Mouse (Mus musculus) limb, embryonic 14.5 days (tissue): ENCODE data around the gene Prkg2. TPM values are rescaled to one million over a fixed set of nuclear protein-coding genes. Genes with fewer than 3 reads are reported as not detected.

Source experiments
- ATAC-seq: fragments of 200-750 bp; cut with Nextera tagmentation; 2 replicates; pipeline ENCODE4 v1.8.0; 2017; ENCODE audit warnings: low read depth, moderate number of reproducible peaks, moderate TSS enrichment; ENCODE audit not compliant: low FRiP score
- DNase-seq: peaks from one replicate; pipeline ENCODE4 v3.0.0-alpha.2; 2015; ENCODE audit warnings: low spot score
- H3K27ac ChIP-seq: fragments of 300-500 bp; sonication (generic); replicated peaks from 2 replicates; pipeline ENCODE4 v1.5.1; 2014; ENCODE audit warnings: low read depth, mild to moderate bottlenecking, low read length, moderate library complexity, mixed read lengths
- H3K27me3 ChIP-seq: fragments of 300-500 bp; sonication (generic); 2 replicates; pipeline ENCODE4 v1.6.1; 2014; ENCODE audit warnings: low read length, mixed read lengths; ENCODE audit not compliant: control insufficient read depth, insufficient read depth
- H3K36me3 ChIP-seq: fragments of 300-500 bp; sonication (generic); 2 replicates; pipeline ENCODE4 v1.6.1; 2014; ENCODE audit warnings: mild to moderate bottlenecking, low read length, moderate library complexity, mixed read lengths; ENCODE audit not compliant: control insufficient read depth, insufficient read depth
- H3K4me1 ChIP-seq: fragments of 300-500 bp; sonication (generic); 2 replicates; pipeline ENCODE4 v1.6.1; 2014; ENCODE audit warnings: antibody characterized with exemption, low read length, mixed read lengths; ENCODE audit not compliant: control insufficient read depth, insufficient read depth
- H3K4me2 ChIP-seq: fragments of 300-500 bp; sonication (generic); replicated peaks from 2 replicates; pipeline ENCODE4 v1.6.1; 2014; ENCODE audit warnings: low read depth, mild to moderate bottlenecking, low read length, moderate library complexity; ENCODE audit not compliant: severe bottlenecking
- H3K4me3 ChIP-seq: fragments of 300-500 bp; sonication (generic); replicated peaks from 2 replicates; pipeline ENCODE4 v1.5.1; 2014; ENCODE audit warnings: low read length
- H3K9ac ChIP-seq: fragments of 300-500 bp; sonication (generic); 2 replicates; pipeline ENCODE4 v1.6.1; 2014; ENCODE audit warnings: mild to moderate bottlenecking, low read depth, low read length, moderate library complexity; ENCODE audit not compliant: severe bottlenecking
- H3K9me3 ChIP-seq: fragments of 300-500 bp; sonication (generic); 2 replicates; pipeline ENCODE4 v1.6.1; 2016; ENCODE audit warnings: low read length; ENCODE audit not compliant: control insufficient read depth
- POLR2A ChIP-seq: fragments of 200-500 bp; IDR thresholded peaks from 2 replicates; pipeline ENCODE4 v1.8.0; 2012; ENCODE audit warnings: inconsistent platforms, mild to moderate bottlenecking, moderate library complexity, borderline replicate concordance; ENCODE audit not compliant: insufficient read depth, insufficient read length; ENCODE audit errors: extremely low read depth
- WGBS: fragments of 180-500 bp; shearing (Covaris S2); extraction: QIAGEN DNeasy Blood & Tissue Kit; methylation state at CpG from one replicate; pipeline ENCODE4 v1.1.7; 2014; 5-methylcytosine and 5-hydroxymethylcytosine counted together
- polyA plus RNA-seq, 2 experiments: library from polyadenylated mRNA; depleted of rRNA in 1 of 2; stranded (reverse) in 1 of 2; unstranded in 1 of 2; fragments of >200 nt; fragmentation: Nextera tagmentation in 1 of 2; extraction: Ambion mirVana in 1 of 2; gene quantifications; 2 replicates each; pipeline versions ENCODE4 v1.2.1 to v1.2.3; 2012 to 2014

Gene Prkg2
- polyA plus RNA-seq, 2 experiments: 2.9 to 3.4 TPM

GRCm38 (mm10) chr5:99039021-99039420 is 1.9 kb upstream of the Prkg2 start:
- Histone ChIP-seq H3K4me2 (no peak overlapping the region), H3K27me3 (peaks cover 11% of the 10 kb centered on the region; the same call in 1 of the 2 replicates), H3K4me1 (no peaks in the 10 kb centered on the region), H3K4me3 (no peak overlapping the region), H3K9me3 (no peaks in the 10 kb centered on the region), H3K9ac (no peak overlapping the region), H3K36me3 (no peaks in the 10 kb centered on the region), H3K27ac (no peak overlapping the region)
- DNase-seq (no peak), ATAC-seq (no peak)
- WGBS: 90% methylated on average over 6 of the region's 6 CpGs
- no peak for TF ChIP-seq POLR2A

DNA sequence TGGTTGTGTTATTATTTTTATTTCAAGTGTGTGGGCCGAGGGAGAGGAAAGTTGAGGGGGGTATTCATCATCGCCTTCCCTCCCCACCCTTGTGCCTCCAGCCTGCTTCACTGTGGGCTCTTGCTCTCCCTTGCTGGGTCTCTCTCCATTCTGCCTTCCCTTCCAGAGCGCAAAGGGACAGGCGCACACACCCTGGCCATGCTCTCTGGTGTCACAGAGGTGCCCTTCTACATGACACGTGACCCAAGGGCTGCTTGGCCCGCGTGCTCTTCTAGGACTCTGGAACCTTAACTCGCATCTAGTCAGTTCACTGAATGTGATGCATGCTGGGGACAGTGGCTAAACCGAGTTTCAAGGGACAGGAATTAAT is 276 bp upstream of the Prkg2 start:
- Histone ChIP-seq H3K36me3 (no peaks in the 10 kb centered on the region), H3K4me3 (peak overlapping the region; percentile 60), H3K4me2 (peak overlapping the region; percentile 96), H3K27ac (no peak overlapping the region), H3K9me3 (no peaks in the 10 kb centered on the region), H3K27me3 (peaks cover 11% of the 10 kb centered on the region; the same call in 1 of the 2 replicates), H3K4me1 (no peaks in the 10 kb centered on the region), H3K9ac (peak overlapping the region; percentile 70)
- ATAC-seq (peak; percentile 34; the same call in 1 of the 2 replicates), DNase-seq (no peak)
- 2% methylated on average over 9 of the region's 9 CpGs for WGBS
- TF ChIP-seq POLR2A: no peak

- no peak overlapping the region for H3K27ac ChIP-seq
- peaks cover 11% of the 10 kb centered on the region; the same call in 1 of the 2 replicates for H3K27me3 ChIP-seq
- TF ChIP-seq POLR2A: no peak
- ATAC-seq (no peak), DNase-seq (no peak)
- H3K4me1 ChIP-seq: no peaks in the 10 kb centered on the region
- H3K4me3 ChIP-seq: peak overlapping the region; percentile 60
- H3K36me3 ChIP-seq: no peaks in the 10 kb centered on the region
- no peaks in the 10 kb centered on the region for H3K9me3 ChIP-seq
- WGBS: 52% methylated on average over 9 of the region's 9 CpGs
- H3K4me2 ChIP-seq: peak overlapping the region; percentile 96
- no peak overlapping the region for H3K9ac ChIP-seq
Observed at GRCm38 (mm10) chr5:99035961-99036360, 1.2 kb downstream of the Prkg2 start.

GRCm38 (mm10) chr5:99031551-99032149 is 5.5 kb downstream of the Prkg2 start:
- 76% methylated on average over 6 of the region's 6 CpGs for WGBS
- H3K36me3 ChIP-seq: no peaks in the 10 kb centered on the region

DNA sequence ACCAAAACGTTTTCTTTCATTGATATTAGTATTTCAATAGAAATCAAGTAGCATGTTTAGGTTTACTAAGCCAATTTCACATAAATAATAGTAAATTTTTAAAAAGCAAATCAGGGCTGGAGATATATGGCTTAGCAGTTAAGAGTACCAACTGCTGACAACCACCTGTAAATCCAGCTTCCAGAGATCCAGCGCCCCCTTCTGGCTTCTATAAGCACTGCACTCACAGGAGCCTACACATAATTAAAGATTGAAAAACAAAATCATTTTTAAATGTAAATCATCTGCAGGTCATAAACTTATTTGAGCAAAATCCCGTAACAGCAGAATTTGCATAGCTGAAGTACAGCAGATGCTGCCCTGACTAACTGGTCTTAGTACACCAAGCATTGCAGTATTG is 10.8 kb downstream of the Prkg2 start:
- no peak overlapping the region for H3K27ac ChIP-seq
- no peaks in the 10 kb centered on the region for H3K27me3 ChIP-seq
- H3K9me3 ChIP-seq: no peaks in the 10 kb centered on the region
- H3K4me3 ChIP-seq: no peak overlapping the region
- H3K4me1 ChIP-seq: no peaks in the 10 kb centered on the region
- no peak overlapping the region for H3K9ac ChIP-seq
- WGBS: 69% methylated on average over 3 of the region's 3 CpGs
- no peak for DNase-seq
- no peak for ATAC-seq
- H3K4me2 ChIP-seq: no peak overlapping the region
- H3K36me3 ChIP-seq: no peaks in the 10 kb centered on the region
- TF ChIP-seq POLR2A: no peak

More at GRCm38 (mm10) chr5:99031551-99032149, 5.5 kb downstream of the Prkg2 start:
- no peak for TF ChIP-seq POLR2A
- DNase-seq: no peak
- Histone ChIP-seq H3K4me2 (no peak overlapping the region), H3K27ac (no peak overlapping the region), H3K9me3 (no peaks in the 10 kb centered on the region), H3K4me1 (no peaks in the 10 kb centered on the region), H3K27me3 (peaks cover 11% of the 10 kb centered on the region; the same call in 1 of the 2 replicates), H3K4me3 (no peak overlapping the region), H3K9ac (no peak overlapping the region)
- no peak for ATAC-seq
